Mouse (Mus musculus) CH12.LX (cell line): ENCODE measurements around the gene Commd9. TPM values are rescaled to one million over a fixed set of nuclear protein-coding genes. Genes with fewer than 3 reads are reported as not detected.
A peak's percentile ranks its signal among the peaks of the same experiment; 100 is the strongest.

ENCODE experiments used
- DNase-seq: peaks from one replicate; pipeline ENCODE4 v3.0.0-alpha.2; 2013; ENCODE audit errors: extremely low read depth
- H3K27ac ChIP-seq: 2 replicates; pipeline ENCODE4 v1.5.1; 2012; ENCODE audit warnings: low read depth, mild to moderate bottlenecking, control low read depth, moderate library complexity; ENCODE audit not compliant: insufficient read depth
- H3K27me3 ChIP-seq: replicated peaks from 2 replicates; pipeline ENCODE3; 2012; ENCODE audit warnings: inconsistent platforms
- H3K36me3 ChIP-seq, 2 experiments: replicated peaks in 1 of 2; 2 replicates each; pipeline versions ENCODE3 to v1.6.1; 2012; ENCODE audit warnings: inconsistent platforms in 1 of 2, low read length in 1 of 2, mild to moderate bottlenecking in 1 of 2, mixed read lengths in 1 of 2, moderate library complexity in 1 of 2; ENCODE audit not compliant: control insufficient read depth in 1 of 2, insufficient read depth in 1 of 2
- H3K4me1 ChIP-seq, 2 experiments: 2 replicates each; pipeline ENCODE4 v1.6.1; 2012; ENCODE audit warnings: inconsistent platforms in 1 of 2, moderate library complexity in 1 of 2; ENCODE audit not compliant: insufficient read depth in 2 of 2, control insufficient read depth in 1 of 2
- H3K4me2 ChIP-seq: 2 replicates; pipeline ENCODE4 v1.6.1; 2012; ENCODE audit warnings: low read depth, mild to moderate bottlenecking, control low read depth; ENCODE audit not compliant: poor library complexity, insufficient read depth, severe bottlenecking
- H3K4me3 ChIP-seq, 3 experiments: fragments of 150-350 bp in 1 of 3; sonication (generic) in 1 of 3; replicated peaks in 1 of 3; 2 replicates each; pipeline versions ENCODE3 to v1.5.1; 2011 to 2012; ENCODE audit warnings: low read depth in 2 of 3, low read length in 2 of 3, mild to moderate bottlenecking in 2 of 3, moderate library complexity in 2 of 3, control low read depth in 1 of 3, improper control_type of control experiment in 1 of 3, inconsistent platforms in 1 of 3, mixed read lengths in 1 of 3; ENCODE audit not compliant: poor library complexity in 1 of 3
- H3K79me2 ChIP-seq: replicated peaks from 2 replicates; pipeline ENCODE4 v1.6.1; 2012; ENCODE audit warnings: mild to moderate bottlenecking, moderate library complexity; ENCODE audit not compliant: control insufficient read depth, poor library complexity, insufficient read depth, severe bottlenecking; ENCODE audit errors: extremely low read depth
- H3K9ac ChIP-seq: 2 replicates; pipeline ENCODE4 v1.6.1; 2012; ENCODE audit warnings: low read depth, mild to moderate bottlenecking, control low read depth, moderate library complexity; ENCODE audit not compliant: insufficient read depth
- H3K9me3 ChIP-seq: replicated peaks from 2 replicates; pipeline ENCODE3; 2012; ENCODE audit warnings: low read length, inconsistent platforms, mixed read lengths
- BHLHE40 ChIP-seq: IDR thresholded peaks from 2 replicates; pipeline ENCODE4 v1.6.1; 2011; ENCODE audit warnings: mild to moderate bottlenecking, low read depth, low read length, improper control_type of control experiment
- CHD1 ChIP-seq: IDR thresholded peaks from 2 replicates; pipeline ENCODE4 v1.6.1; 2012; ENCODE audit warnings: low read depth, low read length, improper control_type of control experiment, inconsistent platforms
- CHD2 ChIP-seq: IDR thresholded peaks from 2 replicates; pipeline ENCODE4 v1.6.1; 2011; ENCODE audit warnings: low read length, improper control_type of control experiment
- CTCF ChIP-seq, 2 experiments: IDR thresholded peaks in 1 of 2; conservative IDR thresholded peaks in 1 of 2; 2 replicates each; pipeline ENCODE4 v1.5.1; 2011 to 2012; ENCODE audit warnings: low read depth in 2 of 2, low read length in 2 of 2, improper control_type of control experiment in 1 of 2, inconsistent platforms in 1 of 2, mild to moderate bottlenecking in 1 of 2, moderate library complexity in 1 of 2
- E2F4 ChIP-seq: IDR thresholded peaks from 2 replicates; pipeline ENCODE4 v1.6.1; 2011; ENCODE audit warnings: low read depth, low read length, improper control_type of control experiment; ENCODE audit not compliant: insufficient replicate concordance
- ELF1 ChIP-seq: IDR thresholded peaks from 2 replicates; pipeline ENCODE4 v1.6.1; 2014; ENCODE audit warnings: low read depth, mild to moderate bottlenecking, inconsistent platforms, low read length, improper control_type of control experiment
- EP300 ChIP-seq: IDR thresholded peaks from 2 replicates; pipeline ENCODE4 v1.6.1; 2011; ENCODE audit warnings: low read length, improper control_type of control experiment
- ETS1 ChIP-seq: conservative IDR thresholded peaks from 2 replicates; pipeline ENCODE4 v1.6.1; 2012; ENCODE audit warnings: low read depth, mild to moderate bottlenecking, inconsistent platforms, low read length, improper control_type of control experiment, moderate library complexity
- GABPA ChIP-seq: IDR thresholded peaks from 2 replicates; pipeline ENCODE4 v1.6.1; 2012; ENCODE audit warnings: low read depth, low read length, improper control_type of control experiment, inconsistent platforms; ENCODE audit not compliant: insufficient replicate concordance
- HCFC1 ChIP-seq: IDR thresholded peaks from 2 replicates; pipeline ENCODE4 v1.6.1; 2012; ENCODE audit warnings: low read depth, mild to moderate bottlenecking, inconsistent platforms, low read length, improper control_type of control experiment
- IRF4 ChIP-seq: IDR thresholded peaks from 2 replicates; pipeline ENCODE4 v1.6.1; 2014; ENCODE audit warnings: low read depth, mild to moderate bottlenecking, inconsistent platforms, low read length, improper control_type of control experiment
- JUN ChIP-seq: IDR thresholded peaks from 2 replicates; pipeline ENCODE4 v1.6.1; 2011; ENCODE audit warnings: low read depth, mild to moderate bottlenecking, low read length, improper control_type of control experiment, moderate library complexity; ENCODE audit not compliant: insufficient read depth
- JUND ChIP-seq: conservative IDR thresholded peaks from 2 replicates; pipeline ENCODE4 v1.6.1; 2011; ENCODE audit warnings: low read depth, low read length, improper control_type of control experiment
- KAT2A ChIP-seq: IDR thresholded peaks from 2 replicates; pipeline ENCODE4 v1.6.1; 2012; ENCODE audit warnings: low read length, improper control_type of control experiment, inconsistent platforms; ENCODE audit not compliant: insufficient replicate concordance
- MAFK ChIP-seq: IDR thresholded peaks from 2 replicates; pipeline ENCODE4 v1.6.1; 2011; ENCODE audit warnings: low read length, improper control_type of control experiment; ENCODE audit not compliant: insufficient replicate concordance
- MAX ChIP-seq: IDR thresholded peaks from 2 replicates; pipeline ENCODE4 v1.6.1; 2011; ENCODE audit warnings: low read length, improper control_type of control experiment
- MAZ ChIP-seq: IDR thresholded peaks from 2 replicates; pipeline ENCODE4 v1.6.1; 2012; ENCODE audit warnings: low read depth, mild to moderate bottlenecking, inconsistent platforms, low read length, improper control_type of control experiment, moderate library complexity
- MEF2A ChIP-seq: IDR thresholded peaks from 2 replicates; pipeline ENCODE4 v1.6.1; 2014; ENCODE audit warnings: low read depth, mild to moderate bottlenecking, inconsistent platforms, low read length, improper control_type of control experiment, borderline replicate concordance
- MXI1 ChIP-seq: IDR thresholded peaks from 2 replicates; pipeline ENCODE4 v1.6.1; 2011; ENCODE audit warnings: mild to moderate bottlenecking, low read depth, low read length, improper control_type of control experiment
- MYC ChIP-seq: IDR thresholded peaks from 2 replicates; pipeline ENCODE4 v1.6.1; 2011; ENCODE audit warnings: low read depth, mild to moderate bottlenecking, improper control_type of control experiment, low read length
- NELFE ChIP-seq: IDR thresholded peaks from 2 replicates; pipeline ENCODE4 v1.6.1; 2011; ENCODE audit warnings: low read depth, low read length, improper control_type of control experiment
- NRF1 ChIP-seq: IDR thresholded peaks from 2 replicates; pipeline ENCODE4 v1.6.1; 2014; ENCODE audit warnings: low read depth, mild to moderate bottlenecking, inconsistent platforms, low read length, improper control_type of control experiment, moderate library complexity
- PAX5 ChIP-seq: IDR thresholded peaks from 2 replicates; pipeline ENCODE4 v1.6.1; 2012; ENCODE audit warnings: low read length, inconsistent platforms, mixed read lengths
- POLR2A ChIP-seq: IDR thresholded peaks from 2 replicates; pipeline ENCODE4 v1.6.1; 2011; ENCODE audit warnings: low read depth, mild to moderate bottlenecking, improper control_type of control experiment, low read length
- POLR2AphosphoS2 ChIP-seq: IDR thresholded peaks from 2 replicates; pipeline ENCODE4 v1.6.1; 2011; ENCODE audit warnings: low read depth, low read length, improper control_type of control experiment
- RAD21 ChIP-seq: IDR thresholded peaks from 2 replicates; pipeline ENCODE4 v1.6.1; 2011; ENCODE audit warnings: low read depth, mild to moderate bottlenecking, low read length, improper control_type of control experiment, moderate library complexity
- RCOR1 ChIP-seq: conservative IDR thresholded peaks from 2 replicates; pipeline ENCODE4 v1.6.1; 2012; ENCODE audit warnings: low read depth, mild to moderate bottlenecking, inconsistent platforms, low read length, improper control_type of control experiment
- SIN3A ChIP-seq: IDR thresholded peaks from 2 replicates; pipeline ENCODE4 v1.6.1; 2012; ENCODE audit warnings: low read length, improper control_type of control experiment, inconsistent platforms
- SMC3 ChIP-seq: IDR thresholded peaks from 2 replicates; pipeline ENCODE4 v1.6.1; 2011; ENCODE audit warnings: low read depth, low read length, improper control_type of control experiment
- TBP ChIP-seq: conservative IDR thresholded peaks from 2 replicates; pipeline ENCODE4 v1.6.1; 2011; ENCODE audit warnings: low read depth, low read length, improper control_type of control experiment
- TCF12 ChIP-seq: IDR thresholded peaks from 2 replicates; pipeline ENCODE4 v1.6.1; 2014; ENCODE audit warnings: low read depth, mild to moderate bottlenecking, inconsistent platforms, low read length, improper control_type of control experiment
- UBTF ChIP-seq: IDR thresholded peaks from 2 replicates; pipeline ENCODE4 v1.6.1; 2012; ENCODE audit warnings: low read depth, mild to moderate bottlenecking, inconsistent platforms, low read length, improper control_type of control experiment, moderate library complexity
- USF1 ChIP-seq: IDR thresholded peaks from 2 replicates; pipeline ENCODE4 v1.6.1; 2014; ENCODE audit warnings: low read depth, mild to moderate bottlenecking, inconsistent platforms, low read length, improper control_type of control experiment
- USF2 ChIP-seq: conservative IDR thresholded peaks from 2 replicates; pipeline ENCODE4 v1.6.1; 2011; ENCODE audit warnings: low read depth, low read length, improper control_type of control experiment
- ZC3H11A ChIP-seq: IDR thresholded peaks from 2 replicates; pipeline ENCODE4 v1.6.1; 2012; ENCODE audit warnings: low read depth, mild to moderate bottlenecking, inconsistent platforms, low read length, improper control_type of control experiment
- ZKSCAN1 ChIP-seq: IDR thresholded peaks from 2 replicates; pipeline ENCODE4 v1.6.1; 2012; ENCODE audit warnings: low read depth, inconsistent platforms, low read length, improper control_type of control experiment, borderline replicate concordance
- ZMIZ1 ChIP-seq: IDR thresholded peaks from 2 replicates; pipeline ENCODE4 v1.6.1; 2012; ENCODE audit warnings: low read depth, mild to moderate bottlenecking, inconsistent platforms, low read length, improper control_type of control experiment
- ZNF384 ChIP-seq: IDR thresholded peaks from 2 replicates; pipeline ENCODE4 v1.6.1; 2012; ENCODE audit warnings: low read depth, low read length, improper control_type of control experiment, inconsistent platforms
- dilution Hi-C: fragments of 300-500 bp; cut with MboI; formaldehyde crosslinking; loops from 2 replicates; pipeline ENCODE4 v1.14.3; 2020; ENCODE audit warnings: low sequenced_read_pairs; ENCODE audit not compliant: extremely low pct_unique_long_range_greater_than_20kb, extremely low pct_ligation_motif_present
- in situ Hi-C: fragments of 300-500 bp; cut with MboI; formaldehyde crosslinking; loops from 3 replicates; pipeline ENCODE4 v1.14.3; 2019; ENCODE audit warnings: low sequenced_read_pairs, low pct_ligation_motif_present, low pct_unique_long_range_greater_than_20kb, mixed read lengths
- polyA plus RNA-seq: library from polyadenylated mRNA; unstranded; fragments of >175 nt; gene quantifications from 2 replicates; pipeline ENCODE4 v1.2.1, GENCODE M21; 2012; ENCODE audit warnings: low read depth; ENCODE audit not compliant: insufficient read length
- total RNA-seq, 2 experiments: library from RNA; depleted of rRNA; stranded (reverse); fragments of 300-350 nt in 1 of 2; fragments of >200 nt in 1 of 2; gene quantifications; 2 replicates each; pipeline ENCODE4 v1.2.3; 2012 to 2014

Commd9 gene
- total RNA-seq (2012; rRNA removed) (22.3 and 31.7 TPM in 2 replicates), total RNA-seq (2014; rRNA removed) (97.5 and 140 TPM in 2 replicates), polyA plus RNA-seq (26.1 and 28.0 TPM in 2 replicates)

- H3K27me3 ChIP-seq: no peaks in the 10 kb centered on the region
- DNase-seq: peak; percentile 96
- in situ Hi-C loops (no loop called here), dilution Hi-C loops (no loop called here)
- peaks cover 6 to 23% of the 10 kb centered on the region in 2 experiments for H3K4me1 ChIP-seq
- H3K9ac ChIP-seq: peak within 1 kb of the TSS; percentile 81
- H3K27ac ChIP-seq: no peak within 1 kb of the TSS
- H3K79me2 ChIP-seq: no peaks in the 10 kb centered on the region
- H3K36me3 ChIP-seq: peaks cover 2 to 11% of the 10 kb centered on the region in 2 experiments
- TF ChIP-seq RAD21 (no peak), SMC3 (no peak), PAX5 (no peak), MEF2A (no peak), SIN3A (peak; percentile 98), TBP (peak; percentile 74; the same call in 1 of the 2 replicates), CTCF (conservative IDR thresholded peaks at IDR 0.05 in 1 of 2, IDR thresholded peaks at IDR 0.05 in 1 of 2; ENCODE audit: low read depth in 2 of 2, low read length in 2 of 2) (no peak), USF2 (peak; percentile 99), E2F4 (peak; percentile 99), MAFK (peak; percentile 42; the same call in 1 of the 2 replicates), GABPA (peak; percentile 76; the same call in 1 of the 2 replicates), ZC3H11A (no peak), TCF12 (peak; percentile 85), CHD1 (no peak), UBTF (no peak), POLR2A (peak; percentile 80), CHD2 (peak; percentile 52; the same call in 1 of the 2 replicates), ETS1 (no peak), POLR2AphosphoS2 (0 out of 2 replicates have a peak, but pooled peaks have one; percentile 29), RCOR1 (no peak), NRF1 (peak; percentile 76), BHLHE40 (peak; percentile 98), MXI1 (peak; percentile 90), HCFC1 (peak; percentile 99), USF1 (peak; percentile 100), JUN (no peak), JUND (no peak), NELFE (no peak; the same call in 1 of the 2 replicates), MAX (peak; percentile 98), MAZ (no peak), ZKSCAN1 (no peak), MYC (peak; percentile 88), EP300 (no peak), IRF4 (peak; percentile 47; the same call in 1 of the 2 replicates), ELF1 (peak; percentile 97), ZNF384 (no peak), ZMIZ1 (0 out of 2 replicates have a peak, but pooled peaks have one; percentile 38), KAT2A (peak; percentile 97; the same call in 1 of the 2 replicates)
- H3K4me3 ChIP-seq: peak within 1 kb of the TSS; percentile 77 to 80 (median 80)
- H3K9me3 ChIP-seq: no peaks in the 10 kb centered on the region
- H3K4me2 ChIP-seq: peak within 1 kb of the TSS; percentile 95
Measured at GRCm38 (mm10) chr2:101885768-101886438, at the start of gene Commd9. Commd9 (plus strand) TSS chr2:101886247.
